Mouse (Mus musculus) spleen, adult 2 months (tissue): ENCODE data around the gene Runx1. TPM values are rescaled to one million over a fixed set of nuclear protein-coding genes. Genes with fewer than 3 reads are reported as not detected.

Experiments used
- DNase-seq, 2 experiments: peaks; one replicate each; pipeline versions ENCODE4 v3.0.0 to v3.0.0-alpha.2; 2012 to 2021; ENCODE audit warnings: low spot score in 2 of 2, low read depth in 1 of 2
- H3K27ac ChIP-seq: fragments of 200-500 bp; 2 replicates; pipeline ENCODE4 v1.5.1; 2012; ENCODE audit warnings: low read length, inconsistent platforms; ENCODE audit not compliant: insufficient read depth
- H3K27me3 ChIP-seq: fragments of 200-500 bp; 2 replicates; pipeline ENCODE4 v1.6.1; 2012; ENCODE audit warnings: mild to moderate bottlenecking, moderate library complexity, low read length, inconsistent platforms; ENCODE audit not compliant: control insufficient read depth, insufficient read depth
- H3K36me3 ChIP-seq: fragments of 200-500 bp; 2 replicates; pipeline ENCODE4 v1.6.1; 2012; ENCODE audit warnings: mild to moderate bottlenecking, low read length, inconsistent platforms; ENCODE audit not compliant: control insufficient read depth, insufficient read depth
- H3K4me1 ChIP-seq: fragments of 200-500 bp; 2 replicates; pipeline ENCODE4 v1.6.1; 2011; ENCODE audit warnings: inconsistent platforms; ENCODE audit not compliant: control insufficient read depth, insufficient read depth, insufficient read length
- H3K4me3 ChIP-seq: fragments of 200-500 bp; 2 replicates; pipeline ENCODE4 v1.5.1; 2011; ENCODE audit warnings: mild to moderate bottlenecking, inconsistent platforms; ENCODE audit not compliant: insufficient read depth, insufficient read length; ENCODE audit errors: extremely low read depth
- CTCF ChIP-seq: fragments of 200-500 bp; IDR thresholded peaks from 2 replicates; pipeline ENCODE4 v1.5.1; 2011; ENCODE audit warnings: mild to moderate bottlenecking, inconsistent platforms; ENCODE audit not compliant: insufficient read depth, insufficient read length, insufficient replicate concordance; ENCODE audit errors: extremely low read depth
- POLR2A ChIP-seq: fragments of 200-500 bp; IDR thresholded peaks from 2 replicates; pipeline ENCODE4 v1.6.1; 2011; ENCODE audit warnings: low read depth, low read length, inconsistent platforms
- WGBS: fragments of 180-500 bp; shearing (Covaris S2); methylation state at CpG from one replicate; pipeline ENCODE4 v1.1.7; 2018; 5-methylcytosine and 5-hydroxymethylcytosine counted together
- polyA plus RNA-seq: library from polyadenylated mRNA; depleted of rRNA; stranded (reverse); fragments of >200 nt; gene quantifications from 2 replicates; pipeline ENCODE4 v1.2.3, GENCODE M21; 2012

Runx1 gene
- polyA plus RNA-seq, 1 experiment = 26.7 TPM

DNA sequence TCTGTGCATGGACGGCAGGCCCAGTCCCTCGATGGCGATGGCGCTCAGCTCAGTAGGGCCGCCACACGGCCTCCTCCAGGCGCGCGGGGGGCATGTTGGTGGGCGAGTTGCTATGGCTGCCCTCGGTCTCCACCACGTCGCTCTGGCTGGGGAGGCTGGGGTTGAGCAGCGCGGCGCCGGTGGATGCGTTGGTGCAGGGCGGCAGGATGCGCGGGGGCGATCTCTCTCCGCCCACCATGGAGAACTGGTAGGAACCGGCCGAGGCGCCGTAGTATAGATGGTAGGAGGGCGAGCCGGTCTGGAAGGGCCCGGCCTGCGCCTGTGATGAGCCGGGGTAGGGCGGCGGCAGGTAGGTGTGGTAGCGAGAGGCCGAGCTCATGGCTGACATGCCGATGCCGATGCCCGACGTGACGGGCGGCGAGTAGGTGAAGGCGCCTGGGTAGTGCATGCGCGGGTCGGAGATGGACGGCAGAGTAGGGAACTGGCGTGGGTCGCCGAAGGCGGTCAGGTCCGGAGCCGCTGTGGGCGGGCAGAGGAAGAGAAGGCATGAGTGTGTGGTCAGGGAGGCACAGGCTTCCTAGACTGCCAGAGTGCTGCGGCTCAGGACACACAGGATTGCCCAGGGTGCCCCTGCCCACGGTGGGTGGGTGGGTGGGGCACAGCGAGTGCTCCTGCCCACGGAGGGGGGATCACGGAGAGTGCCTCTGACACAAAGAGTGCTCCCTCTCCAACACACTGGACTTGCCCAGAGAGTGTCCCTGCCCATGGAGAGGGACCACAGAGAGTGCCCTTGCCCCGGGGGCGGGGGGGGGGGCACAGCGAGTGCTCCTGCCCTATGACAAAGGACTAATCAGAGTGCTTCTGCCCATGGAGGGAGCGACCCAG lies 220.1 kb downstream of the Runx1 start:
- DNase-seq = no peak
- no peak for TF ChIP-seq POLR2A
- no peak for TF ChIP-seq CTCF
- Histone ChIP-seq H3K36me3 (peaks cover 33% of the 10 kb centered on the region), H3K27ac (no peak overlapping the region), H3K4me1 (no peaks in the 10 kb centered on the region), H3K4me3 (no peak overlapping the region), H3K27me3 (no peaks in the 10 kb centered on the region; the same call in 1 of the 2 replicates)
- 92% methylated on average over 64 of the region's 64 CpGs for WGBS

GRCm38 (mm10) chr16:92602504-92602903 lies 223.4 kb downstream of the Runx1 start:
- H3K4me3 ChIP-seq = no peak overlapping the region
- peaks cover 27% of the 10 kb centered on the region for H3K36me3 ChIP-seq
- WGBS = 85% methylated on average over 11 of the region's 11 CpGs
- no peak overlapping the region for H3K27ac ChIP-seq
- no peak for TF ChIP-seq CTCF
- no peak for TF ChIP-seq POLR2A
- no peak for DNase-seq
- no peaks in the 10 kb centered on the region; the same call in 1 of the 2 replicates for H3K27me3 ChIP-seq
- no peaks in the 10 kb centered on the region for H3K4me1 ChIP-seq

DNA sequence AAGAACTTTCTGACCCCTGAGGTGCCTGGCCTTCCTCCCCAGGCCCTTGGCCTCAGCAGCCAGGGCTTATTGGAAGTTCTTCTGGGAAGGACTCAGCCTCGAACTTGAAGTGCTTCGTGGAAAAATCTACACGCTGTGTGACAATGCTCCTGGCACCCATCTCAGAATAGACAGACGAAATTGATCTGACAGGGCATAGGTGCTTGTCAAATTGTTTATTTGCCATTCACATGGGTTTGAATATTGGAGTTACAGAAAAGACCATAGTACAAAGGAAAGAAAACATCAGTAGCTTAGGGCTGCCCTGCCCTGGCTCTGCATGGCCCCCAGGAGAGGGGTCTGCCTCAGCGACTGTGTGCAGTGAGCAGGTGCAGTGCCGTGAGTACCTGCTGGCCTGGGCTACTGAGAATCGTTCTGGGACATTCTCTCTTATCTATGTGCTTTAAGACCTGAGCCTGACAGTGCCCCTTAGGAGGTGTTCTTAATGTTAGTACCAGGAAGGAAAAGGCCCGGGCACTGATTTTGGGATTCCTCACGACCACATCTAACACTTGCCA lies 224.6 kb downstream of the Runx1 start:
- TF ChIP-seq POLR2A = no peak
- no peak for TF ChIP-seq CTCF
- H3K4me3 ChIP-seq = no peak overlapping the region
- no peaks in the 10 kb centered on the region for H3K4me1 ChIP-seq
- H3K27ac ChIP-seq = no peak overlapping the region
- H3K36me3 ChIP-seq = peaks cover 18% of the 10 kb centered on the region
- WGBS = 71% methylated on average over 9 of the region's 9 CpGs
- DNase-seq = no peak
- no peaks in the 10 kb centered on the region; the same call in 1 of the 2 replicates for H3K27me3 ChIP-seq

DNA sequence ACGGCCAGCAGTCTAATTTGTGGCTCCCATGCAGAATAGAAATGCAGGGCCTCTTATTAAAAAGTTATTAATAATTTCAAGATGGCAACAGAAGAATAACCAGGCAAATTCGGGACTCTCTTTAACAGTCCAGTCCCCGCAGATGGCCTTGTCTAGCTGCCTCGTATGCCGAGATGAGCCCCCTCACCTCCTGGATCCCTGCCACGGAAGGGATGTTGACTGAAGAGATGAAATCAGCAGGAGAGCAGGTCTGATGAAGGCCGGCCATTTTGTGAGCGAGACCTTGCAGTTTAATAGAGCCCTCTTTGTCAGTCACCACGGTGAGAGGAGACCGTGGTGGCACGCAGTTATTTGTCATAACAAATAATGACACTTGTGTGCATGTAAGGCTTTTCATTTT lies 226.5 kb downstream of the Runx1 start:
- WGBS = 91% methylated on average over 11 of the region's 11 CpGs

DNA sequence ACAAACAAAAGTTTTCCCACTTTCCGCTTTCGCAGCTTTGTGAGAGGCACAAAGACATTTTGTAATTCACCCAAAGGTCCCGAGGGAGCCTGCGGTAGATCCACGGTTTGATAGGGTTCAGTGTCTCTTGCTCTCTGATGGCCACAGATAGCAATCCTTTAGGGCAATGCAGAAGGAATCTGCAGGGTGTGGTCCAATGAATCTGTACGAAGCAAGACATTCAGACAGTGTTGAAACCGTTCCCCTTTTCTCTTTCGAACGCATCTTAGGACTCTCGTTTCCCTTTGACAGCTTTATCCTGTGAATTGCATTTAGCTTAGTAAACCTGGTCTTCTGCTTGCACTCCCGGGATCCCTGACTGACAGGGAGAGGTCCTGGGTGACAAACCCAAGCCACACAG lies 228.3 kb downstream of the Runx1 start:
- WGBS = 75% methylated on average over 11 of the region's 11 CpGs

More for the DNA sequence above, 226.5 kb downstream of the Runx1 start:
- H3K27me3 ChIP-seq = no peaks in the 10 kb centered on the region
- peaks cover 4% of the 10 kb centered on the region for H3K36me3 ChIP-seq
- H3K27ac ChIP-seq = no peak overlapping the region
- H3K4me3 ChIP-seq = no peak overlapping the region
- DNase-seq = no peak
- H3K4me1 ChIP-seq = no peaks in the 10 kb centered on the region
- TF ChIP-seq POLR2A (no peak), CTCF (no peak)

DNA sequence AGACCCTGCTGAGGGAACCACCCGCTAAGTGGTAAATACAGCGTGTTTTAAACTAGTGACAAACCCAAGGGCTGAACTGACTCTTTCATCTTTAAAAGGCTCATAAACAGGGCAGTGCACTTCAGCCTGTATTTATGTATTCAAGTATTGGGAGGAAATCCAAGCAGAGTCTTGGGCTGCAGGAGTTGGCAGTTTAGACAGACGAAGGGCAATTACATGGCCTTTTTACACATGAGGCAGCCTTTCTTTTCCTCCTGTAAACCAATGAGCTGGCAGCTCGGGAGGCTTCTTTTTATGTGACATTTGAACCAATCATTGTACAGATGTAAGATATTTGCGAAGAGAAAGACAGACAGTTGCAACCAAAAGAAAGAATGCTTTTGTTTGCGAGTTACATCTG lies 233.7 kb downstream of the Runx1 start:
- H3K36me3 ChIP-seq = no peaks in the 10 kb centered on the region
- H3K27me3 ChIP-seq = no peaks in the 10 kb centered on the region
- no peaks in the 10 kb centered on the region for H3K4me1 ChIP-seq
- no peak for DNase-seq
- WGBS = 84% methylated on average over 6 of the region's 6 CpGs
- TF ChIP-seq CTCF (no peak), POLR2A (no peak)
- no peak overlapping the region for H3K4me3 ChIP-seq
- H3K27ac ChIP-seq = no peak overlapping the region

More for the DNA sequence above, 228.3 kb downstream of the Runx1 start:
- Histone ChIP-seq H3K27me3 (no peaks in the 10 kb centered on the region), H3K4me3 (no peak overlapping the region), H3K4me1 (no peaks in the 10 kb centered on the region), H3K27ac (no peak overlapping the region), H3K36me3 (no peaks in the 10 kb centered on the region)
- DNase-seq = no peak
- TF ChIP-seq CTCF = no peak
- no peak for TF ChIP-seq POLR2A

DNA sequence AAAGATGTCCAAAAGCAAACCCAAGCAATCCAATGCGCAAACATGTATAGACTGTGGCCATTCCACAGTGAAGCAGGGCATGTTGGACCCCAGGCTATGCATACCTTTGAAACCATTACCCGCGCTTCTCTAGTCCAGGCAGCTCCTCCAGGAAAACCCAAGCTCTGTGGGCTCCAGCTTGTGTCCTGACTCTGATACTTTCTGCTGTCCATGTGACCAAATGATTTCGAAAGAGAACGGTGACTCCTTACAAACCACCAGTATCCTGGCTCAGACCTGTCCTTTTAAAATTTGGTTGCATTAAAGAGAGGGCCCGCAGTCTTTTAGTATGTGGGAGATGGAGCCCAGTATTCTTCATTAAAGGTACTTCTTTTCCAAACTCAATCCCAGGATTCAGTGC lies 234.2 kb downstream of the Runx1 start:
- H3K27ac ChIP-seq = no peak overlapping the region
- H3K27me3 ChIP-seq = no peaks in the 10 kb centered on the region
- no peaks in the 10 kb centered on the region for H3K36me3 ChIP-seq
- no peak for DNase-seq
- H3K4me3 ChIP-seq = no peak overlapping the region
- TF ChIP-seq CTCF = no peak
- TF ChIP-seq POLR2A = no peak
- WGBS = 88% methylated on average over 6 of the region's 6 CpGs
- H3K4me1 ChIP-seq = no peaks in the 10 kb centered on the region
